Mouse (Mus musculus) testis, postnatal 10 days (tissue): ENCODE measurements around the gene Spns2.

ENCODE experiments used
- DNase-seq: peaks from one replicate; pipeline ENCODE4 v3.0.0; 2021; ENCODE audit warnings: low spot score

Spns2 gene

DNA sequence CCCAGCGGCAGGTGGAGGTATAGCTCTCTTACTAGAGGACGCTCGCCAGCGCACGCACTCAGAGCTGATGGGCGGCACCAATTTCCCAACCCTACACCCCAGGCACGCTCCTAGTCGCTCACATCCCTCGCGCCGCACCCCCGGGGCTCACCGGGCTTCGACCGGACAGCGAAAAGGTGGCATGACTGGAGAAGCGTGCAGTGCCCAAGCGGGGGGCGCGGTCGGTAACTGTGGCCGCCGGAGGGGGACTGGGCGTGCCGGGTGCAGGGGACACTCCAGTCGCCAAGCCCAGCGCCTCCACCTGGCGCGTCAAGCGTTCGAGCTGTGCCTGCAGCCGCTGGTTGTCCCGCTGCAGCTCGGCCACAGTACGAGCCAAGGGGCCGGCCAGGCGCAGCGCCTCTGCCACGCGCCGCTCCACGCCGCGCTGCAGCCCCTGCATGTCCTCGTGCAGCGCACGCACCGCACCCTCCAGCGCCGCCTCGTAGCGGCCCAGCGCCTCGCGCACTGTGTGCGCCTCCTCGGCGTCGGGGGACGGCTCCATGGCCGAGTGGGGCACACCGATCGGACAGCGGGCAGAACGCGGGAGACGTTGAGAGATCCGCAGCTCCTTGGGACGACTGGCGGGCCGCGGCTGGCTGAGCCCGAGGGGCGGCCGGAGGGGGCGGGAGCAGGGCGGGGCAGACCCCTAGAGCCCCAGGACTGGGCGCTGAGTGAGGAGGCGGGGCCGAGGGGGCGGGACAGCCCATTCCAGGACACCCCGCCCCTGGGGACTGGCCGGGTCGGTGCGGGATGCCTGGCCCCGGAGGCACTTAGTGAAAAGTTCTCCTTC is 78.4 kb downstream of the Spns2 start, which contains the start of gene Smtnl2:
Gene Smtnl2, minus strand, starts transcription at position 621 of the 829 bp plus-strand sequence.
- DNase-seq = peak; percentile 94

DNA sequence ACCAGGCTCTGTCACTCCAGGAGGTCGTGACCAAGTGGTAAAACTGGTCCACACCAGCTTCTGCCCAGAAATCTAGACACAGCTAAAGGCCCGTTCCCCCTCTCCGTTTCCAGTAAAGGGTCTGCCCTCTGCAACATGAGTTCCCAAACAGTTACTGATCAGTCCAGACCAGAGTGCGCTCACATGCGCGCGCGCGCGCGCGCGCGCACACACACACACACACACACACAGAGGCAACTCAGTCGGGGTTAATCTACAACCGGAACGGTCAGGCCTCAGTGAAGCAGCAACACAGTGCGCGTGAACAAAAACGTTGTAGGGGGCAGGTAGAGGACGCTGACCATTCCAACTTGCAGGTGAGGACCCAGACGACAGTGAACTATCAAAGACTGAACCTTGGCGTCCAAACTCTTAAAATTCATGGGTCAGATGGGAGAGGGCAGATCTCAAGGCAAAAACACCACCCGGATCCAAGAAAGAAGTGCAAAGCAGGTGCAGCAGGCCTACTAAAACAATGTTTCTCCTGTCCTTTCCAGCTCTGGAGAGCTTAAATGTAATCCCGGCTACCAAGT is 79.1 kb downstream of the Spns2 start:
- DNase-seq = no peak

DNA sequence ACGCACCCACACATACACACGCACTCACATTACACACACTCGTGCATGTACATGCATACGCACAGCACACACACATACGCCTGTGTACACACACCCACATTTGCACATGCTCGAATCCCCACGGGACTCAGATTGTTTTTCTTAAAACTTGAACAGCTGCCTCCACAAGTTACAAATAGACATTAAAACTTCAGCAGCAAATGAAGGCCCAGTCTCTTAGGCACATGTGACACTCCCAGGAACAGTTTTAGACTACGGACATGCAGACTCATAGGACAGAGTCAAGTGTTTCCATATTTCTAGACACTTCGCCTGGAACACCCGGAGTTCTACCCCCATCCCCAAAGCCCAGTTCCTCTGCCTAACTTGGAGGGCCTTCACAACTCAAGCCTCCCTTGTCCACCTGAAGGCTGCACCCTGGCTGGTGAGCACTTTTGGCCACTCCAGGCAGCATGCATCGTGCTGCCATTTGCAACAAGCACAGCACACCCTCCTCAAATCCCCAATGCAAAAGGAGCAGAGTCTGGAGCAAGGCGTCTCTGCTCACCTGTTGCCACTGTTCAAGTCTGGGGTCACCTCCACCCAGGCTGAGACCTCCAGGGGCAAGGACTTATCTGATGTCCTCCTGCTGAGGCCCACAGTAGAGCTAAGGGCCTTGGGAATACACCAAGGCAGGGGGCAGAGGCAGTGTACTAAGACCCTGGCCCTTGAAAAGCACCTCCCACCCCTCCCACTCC is 79.9 kb downstream of the Spns2 start:
- no peak for DNase-seq

DNA sequence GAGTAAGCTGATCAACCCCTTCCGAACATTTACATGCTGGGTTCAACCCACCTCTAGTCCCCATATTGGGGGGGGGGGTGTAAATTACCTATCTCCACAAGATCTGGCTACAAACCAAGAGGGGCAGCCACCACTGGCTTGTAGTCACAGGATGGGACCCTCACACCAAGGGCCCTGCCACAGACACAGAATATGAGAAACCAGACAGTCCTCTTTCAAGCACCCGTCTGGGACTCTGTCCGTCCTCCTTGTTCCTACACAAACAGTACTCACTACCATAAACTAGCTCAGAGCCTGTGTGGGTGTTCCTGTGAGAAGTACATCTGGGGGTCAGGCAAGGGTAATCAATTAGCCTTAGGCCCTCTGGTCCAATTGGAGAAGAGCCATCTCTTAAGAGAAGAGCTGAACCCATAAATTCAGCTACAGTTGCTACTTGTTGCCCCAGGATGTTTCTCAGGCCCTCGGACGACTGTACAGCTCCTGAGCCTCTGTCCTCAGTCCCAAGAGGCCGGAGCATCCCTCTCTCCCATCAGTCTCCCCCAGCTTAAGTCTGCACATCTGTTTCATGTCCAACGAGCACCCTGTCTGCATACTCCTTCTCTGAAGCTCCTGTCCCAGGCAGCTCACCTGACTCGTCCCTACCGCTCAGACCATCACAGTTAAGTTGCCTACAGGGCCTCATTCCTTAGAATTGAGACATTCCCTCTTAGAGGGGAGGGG is 81.1 kb downstream of the Spns2 start:
- DNase-seq = no peak

DNA sequence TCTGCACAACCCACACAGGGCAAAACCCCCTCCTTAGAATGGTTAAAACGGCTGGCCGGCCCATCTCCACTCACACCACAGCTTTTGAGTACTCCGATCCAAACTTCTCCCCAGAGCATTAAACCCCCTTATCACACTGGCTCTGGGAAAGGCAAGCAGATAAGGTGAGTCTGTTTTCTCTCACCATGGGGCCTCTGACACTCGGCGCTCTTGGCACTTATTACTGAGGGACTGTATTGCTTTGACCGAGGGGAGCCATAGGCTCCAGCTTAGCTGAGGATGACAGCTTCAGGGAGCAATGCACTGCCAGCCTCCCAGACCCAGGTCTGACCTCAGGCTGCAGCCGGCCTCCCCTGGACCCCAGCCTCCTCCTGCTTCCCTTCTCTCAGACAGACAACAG is 82.1 kb downstream of the Spns2 start:
- no peak for DNase-seq

DNA sequence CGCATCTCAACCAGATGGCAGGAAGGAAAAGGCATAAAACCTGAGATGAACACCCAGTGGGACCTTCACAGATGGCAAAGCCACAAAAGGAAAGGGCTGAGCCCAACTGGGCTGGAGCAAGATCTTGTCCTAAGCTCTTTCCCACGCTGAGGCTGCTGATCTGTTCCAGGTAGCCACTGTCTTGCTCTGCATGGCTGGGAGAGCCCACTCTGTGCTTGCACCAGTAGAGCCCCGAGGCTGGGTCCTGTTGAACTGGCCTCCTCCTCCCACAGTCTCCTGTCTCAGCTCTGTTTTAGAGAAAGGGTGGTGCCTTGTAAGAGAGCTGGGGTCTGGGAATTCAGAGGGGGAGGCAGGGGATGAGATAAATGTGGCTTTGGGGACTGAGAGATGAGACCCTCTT is 82.6 kb downstream of the Spns2 start:
- DNase-seq = no peak

DNA sequence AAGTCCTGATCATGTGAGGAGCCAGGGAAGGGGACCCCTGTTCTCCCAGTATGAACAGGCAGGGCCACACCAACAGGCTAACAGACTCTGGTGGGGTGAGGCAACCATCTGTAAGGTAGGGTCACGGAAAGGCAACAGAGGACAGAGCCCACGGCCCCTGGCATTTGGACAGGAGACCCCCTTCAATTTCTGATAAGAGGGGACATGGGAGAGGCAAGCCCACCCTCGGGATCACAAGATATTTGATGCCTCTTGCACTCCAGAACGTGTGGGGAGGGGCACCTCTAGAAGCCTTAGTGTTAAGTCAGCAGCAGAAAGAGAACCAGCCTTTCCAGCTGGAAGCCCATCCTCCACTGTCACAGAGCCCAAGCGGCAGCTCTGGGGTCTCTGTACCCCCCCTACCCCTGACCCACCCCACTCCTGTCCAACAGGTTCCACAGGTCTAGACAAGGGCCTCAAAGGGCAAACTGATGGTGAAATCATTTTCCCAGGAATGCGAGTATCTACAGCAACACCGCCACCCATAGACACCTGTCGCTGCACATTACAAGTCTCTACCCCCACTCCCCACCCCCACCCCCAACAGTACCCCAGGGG is 83.5 kb downstream of the Spns2 start:
- DNase-seq = no peak

DNA sequence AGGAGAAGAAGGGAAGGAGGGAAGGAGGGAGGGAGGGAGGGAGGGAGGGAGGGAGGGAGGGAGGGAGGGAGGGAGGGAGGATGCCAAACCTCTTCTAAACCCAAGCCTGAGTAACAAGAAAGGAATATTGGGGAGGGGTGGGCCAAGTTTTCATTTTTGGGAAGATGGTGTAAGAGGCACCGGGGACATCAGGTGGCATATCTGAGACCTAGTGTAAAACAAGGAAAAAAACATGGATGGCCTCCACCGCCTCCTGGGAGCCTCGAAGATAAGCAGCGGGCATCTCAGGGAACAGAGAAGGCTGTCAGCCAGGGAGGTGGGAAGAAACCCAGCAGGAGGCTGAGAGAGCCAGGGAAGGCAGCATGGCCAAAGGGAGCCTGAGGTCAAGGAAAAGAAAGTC is 84.2 kb downstream of the Spns2 start:
- DNase-seq = no peak

DNA sequence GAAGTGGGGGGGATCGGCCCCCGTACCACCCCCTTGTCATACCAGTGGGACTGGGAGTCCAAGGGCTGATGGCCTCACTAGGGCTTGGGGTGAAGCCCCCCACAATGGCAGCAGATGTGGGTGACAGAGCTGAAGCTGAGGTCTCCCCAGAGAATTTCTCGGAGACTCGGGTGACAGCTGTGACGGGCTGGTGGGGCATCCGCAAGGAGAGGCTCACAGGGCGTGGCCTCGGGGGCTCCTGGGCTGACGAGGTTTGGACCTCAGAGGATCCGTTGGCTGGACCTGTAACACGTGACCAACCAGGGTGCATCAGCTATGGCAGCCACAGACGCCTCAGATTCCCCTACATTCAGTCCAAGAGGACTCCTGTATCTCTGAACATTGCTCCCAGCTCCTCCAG is 86.7 kb downstream of the Spns2 start:
- peak; percentile 43 for DNase-seq

DNA sequence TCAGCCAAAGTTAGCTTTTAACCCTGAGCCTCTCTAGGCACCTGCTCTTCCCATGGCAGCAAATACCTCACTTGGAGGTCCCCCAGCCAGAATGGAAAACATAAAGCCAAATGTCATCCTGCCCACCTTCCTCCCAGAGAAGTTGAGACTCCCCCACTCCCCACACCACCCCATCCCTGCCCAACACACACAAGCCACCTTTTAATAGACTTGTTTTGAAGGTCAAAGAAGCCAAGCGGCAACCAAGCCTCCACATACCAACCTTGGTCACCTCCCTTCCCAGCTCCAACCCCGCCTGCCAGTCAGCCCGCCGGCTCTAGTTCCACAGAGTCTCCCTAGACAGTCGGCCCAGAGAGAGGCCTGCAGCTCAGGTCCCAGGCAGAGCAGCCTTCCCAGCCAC is 87.7 kb downstream of the Spns2 start:
- DNase-seq = peak; percentile 60
